Mouse (Mus musculus): ENCODE data around the gene Myocd. TPM values are rescaled to one million over a fixed set of nuclear protein-coding genes. Genes with fewer than 3 reads are reported as not detected.

Gene Myocd
- total and polyA plus RNA-seq, 2 experiments from 2014 or later: 0.07 to 0.38 TPM

- DNase-seq (no peak), ATAC-seq (0 out of 2 replicates have a peak, but pooled peaks have one; percentile 23)
- H3K27me3 ChIP-seq (ENCODE audit: insufficient read depth, low read length): no peaks in the 10 kb centered on the region
- no peak overlapping the region for H3K27ac ChIP-seq (ENCODE audit: low read depth, low read length)
- 73% methylated on average over 8 of the region's 8 CpGs for WGBS
- no peak overlapping the region for H3K4me3 ChIP-seq (ENCODE audit: low read depth, low read length)
- no peaks in the 10 kb centered on the region for H3K36me3 ChIP-seq (ENCODE audit: insufficient read depth)
- TF ChIP-seq CTCF (IDR thresholded peaks at IDR 0.05; ENCODE audit: low read depth): no peak
- no peaks in the 10 kb centered on the region for H3K4me1 ChIP-seq (ENCODE audit: insufficient read depth)
- H3K4me2 ChIP-seq (ENCODE audit: low read depth): no peak overlapping the region
- H3K9me3 ChIP-seq (ENCODE audit: low read length): no peaks in the 10 kb centered on the region
- H3K9ac ChIP-seq: no peak overlapping the region
Observed at GRCm38 (mm10) chr11:65246301-65247054, 23.3 kb downstream of the Myocd start.

GRCm38 (mm10) chr11:65243593-65243992 is 26.2 kb downstream of the Myocd start:
- 75% methylated on average over 3 of the region's 3 CpGs for WGBS
- Histone ChIP-seq H3K4me3 (ENCODE audit: low read depth, low read length) (no peak overlapping the region), H3K36me3 (ENCODE audit: insufficient read depth) (no peaks in the 10 kb centered on the region), H3K4me2 (ENCODE audit: low read depth) (no peak overlapping the region), H3K4me1 (ENCODE audit: insufficient read depth) (no peaks in the 10 kb centered on the region), H3K9ac (no peak overlapping the region), H3K9me3 (ENCODE audit: low read length) (no peaks in the 10 kb centered on the region), H3K27ac (ENCODE audit: low read depth, low read length) (no peak overlapping the region), H3K27me3 (ENCODE audit: insufficient read depth, low read length) (no peaks in the 10 kb centered on the region)
- ATAC-seq (no peak), DNase-seq (no peak)
- no peak for TF ChIP-seq CTCF (IDR thresholded peaks at IDR 0.05; ENCODE audit: low read depth)

- Histone ChIP-seq H3K9ac (no peak overlapping the region), H3K27me3 (ENCODE audit: insufficient read depth, low read length) (no peaks in the 10 kb centered on the region), H3K36me3 (ENCODE audit: insufficient read depth) (no peaks in the 10 kb centered on the region), H3K9me3 (ENCODE audit: low read length) (no peaks in the 10 kb centered on the region), H3K4me2 (ENCODE audit: low read depth) (no peak overlapping the region), H3K27ac (ENCODE audit: low read depth, low read length) (no peak overlapping the region), H3K4me3 (ENCODE audit: low read depth, low read length) (no peak overlapping the region), H3K4me1 (ENCODE audit: insufficient read depth) (no peaks in the 10 kb centered on the region)
- ATAC-seq (no peak), DNase-seq (no peak)
- no peak for TF ChIP-seq CTCF (IDR thresholded peaks at IDR 0.05; ENCODE audit: low read depth)
- WGBS: 63% methylated on average over 7 of the region's 7 CpGs
Observed at GRCm38 (mm10) chr11:65240521-65240920, 29.3 kb downstream of the Myocd start.

- no peaks in the 10 kb centered on the region for H3K4me1 ChIP-seq (ENCODE audit: insufficient read depth)
- no peak overlapping the region for H3K4me3 ChIP-seq (ENCODE audit: low read depth, low read length)
- WGBS: 68% methylated on average over 3 of the region's 3 CpGs
- DNase-seq (no peak), ATAC-seq (no peak)
- no peaks in the 10 kb centered on the region for H3K27me3 ChIP-seq (ENCODE audit: insufficient read depth, low read length)
- H3K36me3 ChIP-seq (ENCODE audit: insufficient read depth): no peaks in the 10 kb centered on the region
- no peak overlapping the region for H3K9ac ChIP-seq
- no peak for TF ChIP-seq CTCF (IDR thresholded peaks at IDR 0.05; ENCODE audit: low read depth)
- no peak overlapping the region for H3K27ac ChIP-seq (ENCODE audit: low read depth, low read length)
- no peak overlapping the region for H3K4me2 ChIP-seq (ENCODE audit: low read depth)
- H3K9me3 ChIP-seq (ENCODE audit: low read length): no peaks in the 10 kb centered on the region
Observed at GRCm38 (mm10) chr11:65237896-65238295, 31.9 kb downstream of the Myocd start.

- Histone ChIP-seq H3K4me1 (ENCODE audit: insufficient read depth) (no peaks in the 10 kb centered on the region), H3K4me3 (ENCODE audit: low read depth, low read length) (no peak overlapping the region), H3K9ac (no peak overlapping the region), H3K9me3 (ENCODE audit: low read length) (no peaks in the 10 kb centered on the region), H3K27me3 (ENCODE audit: insufficient read depth, low read length) (no peaks in the 10 kb centered on the region), H3K27ac (ENCODE audit: low read depth, low read length) (no peak overlapping the region), H3K36me3 (ENCODE audit: insufficient read depth) (no peaks in the 10 kb centered on the region), H3K4me2 (ENCODE audit: low read depth) (no peak overlapping the region)
- DNase-seq: no peak
- 56% methylated on average over 2 of the region's 2 CpGs for WGBS
- no peak for ATAC-seq
- TF ChIP-seq CTCF (IDR thresholded peaks at IDR 0.05; ENCODE audit: low read depth): no peak
Observed at GRCm38 (mm10) chr11:65236907-65237306, 32.9 kb downstream of the Myocd start.

GRCm38 (mm10) chr11:65235374-65235773 is 34.4 kb downstream of the Myocd start:
- WGBS: 49% methylated on average over 2 of the region's 2 CpGs
- H3K4me1 ChIP-seq (ENCODE audit: insufficient read depth): no peaks in the 10 kb centered on the region
- H3K27me3 ChIP-seq (ENCODE audit: insufficient read depth, low read length): no peaks in the 10 kb centered on the region
- H3K27ac ChIP-seq (ENCODE audit: low read depth, low read length): no peak overlapping the region
- no peaks in the 10 kb centered on the region for H3K9me3 ChIP-seq (ENCODE audit: low read length)
- H3K4me2 ChIP-seq (ENCODE audit: low read depth): no peak overlapping the region
- no peak overlapping the region for H3K9ac ChIP-seq
- no peak for TF ChIP-seq CTCF (IDR thresholded peaks at IDR 0.05; ENCODE audit: low read depth)
- H3K36me3 ChIP-seq (ENCODE audit: insufficient read depth): no peaks in the 10 kb centered on the region
- ATAC-seq: no peak
- H3K4me3 ChIP-seq (ENCODE audit: low read depth, low read length): no peak overlapping the region
- no peak for DNase-seq

GRCm38 (mm10) chr11:65231771-65232170 is 38.0 kb downstream of the Myocd start:
- DNase-seq (no peak), ATAC-seq (no peak)
- H3K4me3 ChIP-seq (ENCODE audit: low read depth, low read length): no peak overlapping the region
- H3K9ac ChIP-seq: no peak overlapping the region
- no peak overlapping the region for H3K4me2 ChIP-seq (ENCODE audit: low read depth)
- WGBS: 61% methylated on average over 4 of the region's 4 CpGs
- TF ChIP-seq CTCF (IDR thresholded peaks at IDR 0.05; ENCODE audit: low read depth): no peak
- no peak overlapping the region for H3K27ac ChIP-seq (ENCODE audit: low read depth, low read length)
- H3K9me3 ChIP-seq (ENCODE audit: low read length): no peaks in the 10 kb centered on the region
- no peaks in the 10 kb centered on the region for H3K4me1 ChIP-seq (ENCODE audit: insufficient read depth)
- no peaks in the 10 kb centered on the region for H3K27me3 ChIP-seq (ENCODE audit: insufficient read depth, low read length)
- no peaks in the 10 kb centered on the region for H3K36me3 ChIP-seq (ENCODE audit: insufficient read depth)
